Mouse (Mus musculus) neural tube, embryonic 10.5 days (tissue): ENCODE measurements at regions not wholly inside any gene's neighbourhood (a gene's known extent, or its start where the extent isn't known, plus 50 kb on each side); places are given as distances from the start of the nearest gene placed in this dataset.
"Not testable (repeated sequence)": the region's sequence is repeated elsewhere in the genome, so short reads cannot be mapped to it uniquely, and the experiment has no call there.

Experiments
- DNase-seq: peaks from one replicate; pipeline ENCODE4 v3.0.0-alpha.2; 2017; ENCODE audit warnings: low spot score; ENCODE audit errors: extremely low spot score

GRCm38 (mm10) chr6:62889194-62889593 lies 366.5 kb upstream of the Grid2 start:
- DNase-seq: peak; percentile 13

DNA sequence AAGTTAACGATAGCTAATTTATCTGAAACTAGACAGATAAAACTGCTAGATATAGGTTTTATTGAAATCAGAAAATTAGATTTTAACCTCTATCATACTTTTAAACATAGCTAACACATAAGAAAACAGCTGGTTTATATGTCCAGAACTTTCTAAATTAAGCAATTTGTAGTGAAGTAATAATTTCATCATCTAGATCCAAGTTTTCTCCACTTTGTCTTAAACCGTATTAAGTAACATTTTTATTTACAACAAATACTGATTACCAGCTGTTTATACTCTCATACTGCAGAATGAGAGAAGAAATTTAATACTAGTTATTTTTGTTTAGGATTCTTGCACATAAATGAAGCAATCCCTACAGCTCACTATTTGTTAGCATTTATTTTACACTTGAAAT lies 342.9 kb upstream of the Grid2 start:
- DNase-seq: no peak

GRCm38 (mm10) chr6:62917059-62917458 lies 338.6 kb upstream of the Grid2 start:
- DNase-seq: not testable (repeated sequence)

GRCm38 (mm10) chr6:62917956-62918355 lies 337.7 kb upstream of the Grid2 start:
- DNase-seq: no peak

DNA sequence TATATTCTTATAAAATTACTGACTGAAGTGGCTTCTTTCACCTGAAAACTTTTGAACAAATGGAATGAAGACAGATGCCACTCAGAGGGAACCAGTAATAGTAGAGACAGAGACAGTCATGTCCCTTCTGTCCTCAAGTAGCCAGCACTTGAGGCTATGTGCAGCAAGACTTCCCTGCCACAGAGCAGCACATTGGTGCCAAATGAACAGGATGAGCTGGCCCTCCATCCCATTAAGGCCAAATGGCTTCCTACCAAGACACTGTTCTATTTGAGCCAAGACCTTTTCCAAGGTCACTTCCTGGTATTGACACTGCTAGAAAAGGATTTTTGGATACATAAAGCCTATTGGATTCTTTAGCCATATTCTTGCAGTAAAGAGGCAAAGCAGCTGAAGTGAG lies 336.6 kb upstream of the Grid2 start:
- DNase-seq: no peak
